Mouse (Mus musculus): Measurements from ENCODE around the gene Alx3.

Gene Alx3

DNA sequence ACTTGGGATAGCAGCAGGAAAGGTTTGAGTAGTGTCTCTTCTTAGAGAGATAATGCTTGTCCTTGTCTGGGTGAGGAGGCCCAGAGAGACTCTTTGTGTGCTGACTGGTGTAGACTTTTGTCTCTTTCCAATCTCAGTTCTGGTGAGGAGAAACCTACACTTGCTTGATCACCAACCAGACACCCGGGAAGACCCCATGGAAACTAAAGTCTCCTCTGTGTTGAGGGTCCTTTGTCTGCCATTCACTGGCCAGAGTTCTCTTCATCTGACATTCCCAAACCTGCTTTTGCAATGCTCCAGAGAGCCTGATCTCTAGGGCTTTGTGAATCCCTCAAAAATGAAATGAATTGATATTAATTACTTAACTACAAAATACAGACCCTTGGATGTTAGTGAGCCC lies 10.9 kb upstream of the Alx3 start:
- DNase-seq = no peak

DNA sequence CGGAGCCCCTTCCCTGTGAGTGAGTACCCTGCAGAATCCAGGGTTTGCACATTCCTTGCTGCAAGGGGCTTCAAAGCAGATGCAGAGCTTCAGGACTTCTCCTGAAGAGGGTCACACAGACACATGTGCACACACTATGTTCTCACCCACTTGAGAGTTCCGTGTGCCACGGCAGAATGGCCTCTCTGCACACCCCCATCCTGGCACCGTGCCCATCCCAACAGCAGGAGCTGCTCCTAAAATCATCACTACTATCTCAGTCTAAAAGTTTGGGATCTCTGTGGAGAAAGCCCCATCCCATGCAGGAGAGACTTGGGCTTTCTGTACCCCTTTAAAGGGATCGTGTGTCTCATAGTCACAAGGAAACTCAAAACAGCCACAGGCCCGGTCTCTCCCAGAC lies 8.3 kb upstream of the Alx3 start:
- DNase-seq = no peak

DNA sequence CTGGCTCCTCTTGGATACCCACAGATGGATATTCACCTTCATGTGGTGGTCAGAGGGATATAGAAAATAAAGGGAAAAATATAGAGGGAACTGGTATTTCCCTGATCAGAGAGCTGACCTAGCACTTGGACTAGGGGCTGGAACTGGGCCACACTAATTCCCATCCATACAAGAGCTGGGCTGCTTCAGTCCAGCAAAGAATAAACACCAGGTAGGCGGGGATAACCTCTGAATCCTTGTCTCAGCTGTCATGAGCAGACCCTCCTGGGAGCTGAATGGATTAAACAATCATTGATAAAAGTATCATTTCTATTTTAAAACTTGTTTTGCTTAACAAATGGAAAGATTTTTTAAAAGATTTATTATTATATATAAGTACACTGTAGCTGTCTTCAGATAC lies 3.2 kb upstream of the Alx3 start:
- no peak for DNase-seq

DNA sequence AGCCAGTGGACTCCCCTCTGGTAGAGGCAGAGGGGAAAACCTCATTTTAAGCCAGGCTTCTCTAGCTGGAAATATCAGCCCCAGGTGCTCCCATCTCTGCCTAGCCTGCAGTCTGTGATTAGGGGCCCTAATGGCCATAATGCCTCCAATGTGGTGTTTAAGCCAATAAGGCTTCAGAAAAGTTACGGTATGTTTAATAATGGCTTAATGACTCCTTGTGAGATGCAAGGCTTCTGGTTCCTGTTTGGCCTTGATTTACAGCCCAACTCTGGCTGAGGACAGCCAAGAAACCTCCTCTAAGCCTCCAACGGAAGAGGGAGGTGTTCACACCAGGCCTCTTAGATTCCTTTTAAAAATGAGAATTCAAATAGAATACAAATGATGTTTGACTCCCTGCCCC lies 1.2 kb upstream of the Alx3 start:
- no peak for DNase-seq

DNA sequence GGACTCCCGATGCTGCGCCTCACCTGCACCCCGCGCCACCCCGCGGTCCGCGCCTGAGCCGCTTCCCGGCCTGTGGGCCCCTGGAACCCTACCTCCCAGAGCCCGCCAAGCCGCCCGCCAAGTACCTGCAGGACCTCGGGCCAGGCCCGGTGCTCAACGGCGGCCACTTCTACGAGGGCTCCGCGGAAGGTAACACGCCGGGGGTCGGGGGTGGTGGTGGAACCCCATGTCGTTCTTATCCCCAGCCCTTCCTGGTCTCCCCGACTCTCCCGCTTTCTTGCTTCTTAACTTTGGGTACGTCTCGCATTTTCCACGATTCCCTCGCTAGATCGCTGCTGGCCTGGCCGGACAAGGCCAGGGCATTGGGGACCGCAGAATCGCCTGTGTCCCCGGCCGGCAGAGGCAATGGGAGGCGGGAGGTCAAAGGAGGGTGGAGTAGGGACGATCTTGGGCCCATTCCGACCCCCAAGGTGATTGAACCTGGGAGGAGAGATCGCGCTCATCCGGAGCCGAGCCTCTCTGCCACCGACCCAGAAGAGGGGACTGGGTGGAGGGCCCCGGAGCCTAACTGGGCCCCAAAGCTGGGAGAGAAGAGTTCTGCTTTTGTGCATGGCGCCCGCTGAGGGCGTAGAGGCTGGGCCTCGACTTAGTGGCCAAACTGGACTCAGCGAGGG lies 570 bp downstream of the Alx3 start:
- DNase-seq = peak; percentile 32

DNA sequence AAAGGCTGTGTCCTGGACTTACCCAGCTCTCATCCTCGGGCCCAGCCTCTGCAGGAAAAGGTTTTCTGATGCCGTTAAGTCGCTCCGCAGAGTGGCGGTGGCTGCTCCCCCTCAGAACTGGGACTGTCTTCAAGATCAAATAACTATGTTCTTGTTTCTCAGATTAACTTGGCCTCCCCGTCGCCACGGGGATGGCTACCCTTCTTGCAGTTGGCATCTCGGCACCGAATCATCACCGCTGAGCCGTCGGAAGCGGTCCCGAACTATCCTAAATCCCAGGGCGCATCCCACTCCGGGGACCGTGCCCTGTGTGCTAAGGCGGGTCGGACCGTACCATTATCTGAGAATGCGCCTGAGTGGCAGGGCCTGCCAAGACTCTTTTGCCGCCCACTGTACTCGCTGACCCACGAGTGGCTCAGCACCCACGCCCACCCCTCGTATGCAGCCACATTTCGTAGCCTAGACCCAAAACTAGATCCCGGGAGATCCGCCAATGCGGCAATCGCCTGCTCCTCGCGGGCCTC lies 1.2 kb downstream of the Alx3 start:
- DNase-seq = peak; percentile 62

DNA sequence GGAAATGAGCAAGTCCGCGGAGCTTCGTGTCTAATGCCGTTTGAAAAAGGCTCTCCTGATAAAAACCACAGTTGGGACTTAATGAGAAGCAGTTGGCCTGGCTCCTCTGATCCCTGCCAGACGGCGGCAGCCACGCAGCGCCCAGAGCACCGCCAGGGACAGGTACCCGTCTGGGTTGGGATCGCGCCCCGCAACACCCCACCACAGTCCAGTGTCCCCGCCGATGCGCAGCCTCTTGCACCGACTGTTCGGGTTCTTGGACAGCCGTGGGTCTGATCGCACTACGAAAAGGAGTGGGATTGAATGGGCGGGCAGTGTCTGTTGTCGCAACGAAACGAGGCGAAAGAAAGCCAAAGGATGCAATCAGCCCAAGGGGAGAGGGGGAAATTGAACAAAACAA lies 1.7 kb downstream of the Alx3 start:
- DNase-seq = peak; percentile 64

DNA sequence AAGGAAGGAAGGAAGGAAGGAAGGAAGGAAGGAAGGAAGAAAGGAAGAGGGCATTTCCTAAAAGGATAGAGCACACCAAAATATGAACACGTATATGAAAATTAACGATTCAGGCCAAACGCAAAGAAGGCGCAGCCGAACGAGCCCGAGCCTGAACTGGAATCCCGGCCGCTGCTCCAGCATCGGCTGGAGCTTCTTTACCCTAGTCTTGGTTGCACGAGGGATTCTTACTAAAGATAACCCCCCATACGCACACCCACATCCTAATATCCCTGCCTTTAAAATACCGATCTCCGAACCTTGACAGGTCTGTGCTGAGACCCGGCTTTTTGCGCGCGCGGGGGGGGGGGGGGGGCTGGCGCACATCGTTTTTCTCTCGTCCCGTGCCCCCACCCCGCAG lies 2.3 kb downstream of the Alx3 start:
- DNase-seq = no peak

DNA sequence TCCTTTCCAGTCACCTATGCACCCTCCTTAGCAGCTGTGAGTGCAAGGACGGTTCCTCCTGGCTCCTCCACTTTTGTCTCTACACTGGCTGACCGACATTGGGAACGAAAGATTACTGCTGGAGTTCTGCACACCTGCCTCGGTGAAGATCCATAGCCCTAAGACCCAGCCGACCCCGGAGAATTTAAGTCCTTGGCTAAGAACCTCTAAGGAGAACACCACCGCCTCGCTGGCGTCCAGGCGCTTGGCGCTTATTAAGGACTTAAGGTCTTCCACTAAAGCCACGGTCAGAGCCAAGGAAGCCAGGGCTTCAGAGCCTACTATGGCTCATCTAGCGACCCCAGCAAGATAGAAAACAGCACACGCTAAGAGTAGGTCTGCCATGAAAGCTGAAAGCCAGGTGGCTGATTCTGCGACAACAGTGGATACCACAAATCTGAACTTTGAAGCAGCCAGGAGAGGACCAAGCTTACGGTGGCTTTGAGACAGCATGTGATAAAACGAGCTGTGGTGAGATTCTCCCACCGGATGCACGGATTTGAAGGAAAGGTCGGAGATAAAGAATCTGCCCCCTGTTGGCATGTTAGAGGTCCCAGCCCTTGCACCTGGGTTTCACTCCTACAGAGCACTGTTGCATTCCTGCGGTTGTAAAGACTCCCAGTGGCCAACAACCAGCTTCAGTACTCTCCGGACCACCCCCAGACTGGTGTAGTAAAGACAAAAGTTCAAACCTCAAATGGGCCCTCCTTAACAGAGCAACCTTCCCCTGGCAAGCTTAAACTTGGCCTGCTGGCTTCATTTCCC lies 3.0 kb downstream of the Alx3 start:
- DNase-seq = peak; percentile 52

DNA sequence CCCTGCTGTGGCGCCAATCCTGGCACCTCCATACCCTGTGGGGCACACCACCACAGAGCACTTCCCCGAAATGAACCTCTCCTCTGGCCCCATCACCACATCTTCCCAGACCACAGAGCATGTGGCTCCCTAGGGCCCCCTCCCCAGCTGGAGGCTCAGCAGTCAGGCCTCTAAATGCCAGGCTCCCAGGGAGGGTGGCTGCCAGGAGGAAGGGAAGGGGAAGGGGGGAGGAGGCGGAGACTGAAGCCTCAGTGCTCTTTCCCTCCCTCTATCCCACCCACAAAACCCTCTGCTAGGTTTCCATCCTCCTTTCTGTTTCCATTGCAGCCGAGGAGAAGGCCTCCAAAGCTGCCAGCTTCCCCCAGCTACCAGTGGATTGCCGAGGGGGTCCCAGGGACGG lies 5.3 kb downstream of the Alx3 start:
- DNase-seq = no peak

DNA sequence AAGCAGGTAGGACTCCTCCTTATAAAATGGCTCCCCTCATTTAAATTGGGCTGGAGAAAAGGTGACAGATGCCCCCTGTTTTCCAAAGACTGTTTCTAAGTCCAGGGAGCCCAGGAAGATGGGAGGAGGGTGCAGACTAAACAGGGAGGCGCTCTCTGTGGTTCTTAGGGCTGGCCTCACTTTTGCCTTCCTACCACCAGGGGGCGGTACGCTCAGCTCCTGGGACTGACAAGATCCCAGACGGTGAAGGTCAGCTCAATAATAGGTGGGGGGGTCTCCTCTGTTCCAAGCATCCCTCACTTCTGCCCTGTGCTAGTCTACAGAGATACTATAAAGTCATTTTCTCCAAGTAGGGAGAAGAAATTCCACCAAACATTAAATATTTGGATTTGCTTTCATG lies 10.5 kb downstream of the Alx3 start:
- DNase-seq = peak; percentile 84

DNA sequence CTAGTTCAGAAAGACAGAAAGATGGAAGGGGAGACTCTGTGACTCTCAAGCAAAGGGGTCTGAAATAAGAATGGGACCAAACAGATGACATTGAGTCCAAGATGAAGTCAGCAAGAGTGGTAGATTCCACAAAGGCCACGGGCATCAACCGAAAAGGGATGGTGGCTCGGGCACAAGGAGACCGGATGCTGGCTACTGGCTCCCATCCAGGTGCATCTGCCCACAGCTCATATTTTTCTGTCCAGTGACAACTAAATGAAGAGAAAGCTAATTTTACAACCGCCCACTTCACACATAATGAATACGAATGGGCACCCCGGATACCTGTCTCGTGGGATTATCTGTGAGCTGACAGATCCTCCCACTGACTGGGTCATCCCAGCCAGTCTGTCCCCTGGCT lies 12.4 kb downstream of the Alx3 start:
- no peak for DNase-seq

DNA sequence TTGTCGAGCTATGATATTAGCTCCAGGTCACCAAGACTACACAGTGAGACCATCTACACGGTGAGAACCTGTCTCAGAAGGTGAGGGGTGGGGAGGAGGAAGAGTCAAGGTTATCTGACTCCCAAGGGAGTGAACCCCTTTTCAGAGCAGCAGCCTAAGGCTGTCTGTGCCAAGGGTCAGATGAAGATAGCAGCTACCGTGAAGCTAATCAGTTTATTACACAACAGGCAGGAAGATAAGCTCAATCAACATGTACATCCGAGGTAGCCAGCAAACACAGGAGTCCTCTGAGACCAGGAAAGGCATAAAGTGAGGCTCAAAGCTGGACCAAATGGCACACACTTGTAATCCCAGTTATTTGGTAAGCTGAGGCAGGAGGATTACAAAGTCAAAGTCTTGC lies 14.0 kb downstream of the Alx3 start:
- DNase-seq = no peak

DNA sequence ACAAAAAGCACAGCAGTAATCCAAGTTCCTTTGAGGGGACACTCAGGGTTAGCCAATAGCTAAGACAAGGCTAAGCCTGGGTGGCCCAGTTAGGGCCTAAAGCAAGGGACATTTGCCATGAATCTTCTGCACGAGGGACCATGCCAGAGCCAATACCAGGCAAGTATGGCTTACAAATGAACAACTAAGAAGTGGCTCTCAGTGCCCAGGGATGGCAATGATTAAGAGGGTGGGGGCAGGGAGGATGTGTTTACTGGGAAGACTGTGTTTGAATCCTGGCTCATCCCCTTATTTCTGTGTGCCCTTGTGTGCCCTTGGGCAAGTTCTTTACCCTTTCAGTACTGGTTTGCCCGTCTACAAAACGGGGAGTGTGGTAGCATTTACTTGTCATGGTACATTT lies 14.5 kb downstream of the Alx3 start:
- DNase-seq = no peak

DNA sequence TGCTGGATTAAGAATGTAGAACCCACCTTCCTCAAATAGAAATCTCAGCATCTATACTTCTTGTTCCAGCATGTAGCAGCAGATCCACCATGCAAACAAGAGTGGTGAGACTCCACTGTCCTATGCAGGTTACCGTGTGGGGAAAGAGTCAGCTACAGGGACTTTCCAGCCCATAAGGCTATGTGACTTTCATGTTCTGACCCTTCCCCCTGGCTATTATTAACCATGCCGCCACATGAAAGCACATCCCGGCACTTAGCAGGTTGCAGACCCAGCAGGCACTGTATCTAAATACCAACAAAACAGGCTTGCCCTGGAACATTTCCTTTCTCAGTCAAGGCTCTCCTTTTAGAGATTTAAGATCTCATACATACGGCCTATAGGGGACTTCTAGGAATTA lies 16.6 kb downstream of the Alx3 start:
- DNase-seq = no peak

DNA sequence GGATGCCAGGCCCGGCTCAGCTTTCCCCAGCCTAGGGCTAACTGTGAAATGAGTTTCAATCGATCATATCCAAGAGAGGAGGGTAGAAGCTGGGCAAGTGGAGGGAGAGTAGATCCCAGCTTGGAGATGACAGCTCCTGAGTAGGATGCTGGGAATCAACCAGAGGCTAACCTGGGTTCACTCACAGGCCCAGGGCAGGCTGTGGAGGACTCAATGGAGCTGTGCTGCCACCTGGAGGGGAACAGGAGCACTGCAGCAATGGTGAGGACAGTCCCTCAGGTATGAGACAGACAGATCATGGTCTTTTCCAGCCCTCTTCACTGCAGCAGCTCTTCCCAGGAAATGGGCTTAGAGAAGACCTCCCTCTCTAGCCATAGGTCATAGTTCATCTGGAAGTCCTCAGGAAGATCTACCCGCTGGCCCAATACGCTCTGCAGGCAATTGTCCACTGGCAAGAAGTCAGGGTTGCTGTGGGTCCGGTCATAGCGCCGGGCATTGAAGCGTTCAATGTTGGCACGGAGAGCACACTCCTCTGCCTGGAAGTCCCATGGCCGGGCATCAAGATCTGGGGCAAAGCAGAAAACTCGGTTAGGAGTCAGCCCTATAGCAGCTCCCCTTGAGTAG lies 18.2 kb downstream of the Alx3 start:
- peak; percentile 68 for DNase-seq

DNA sequence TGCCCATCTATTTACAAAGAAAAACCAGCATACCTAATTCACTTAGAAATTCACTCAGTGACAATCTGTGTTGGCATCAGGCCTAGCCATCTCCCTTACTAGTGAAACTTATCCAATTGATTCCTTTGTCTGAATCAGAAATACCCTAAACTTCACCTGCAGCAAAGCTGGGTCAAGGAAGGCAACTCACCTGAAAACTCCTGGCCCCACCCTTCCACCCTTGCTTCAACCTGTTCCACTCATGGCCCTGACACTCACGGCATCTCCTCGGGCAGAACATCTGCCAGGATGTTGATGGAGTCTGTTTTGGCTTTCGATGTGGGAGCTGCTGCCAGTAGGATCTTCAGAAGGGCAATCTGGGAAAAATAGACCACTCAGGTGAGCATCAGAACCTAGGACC lies 23.0 kb downstream of the Alx3 start:
- no peak for DNase-seq

DNA sequence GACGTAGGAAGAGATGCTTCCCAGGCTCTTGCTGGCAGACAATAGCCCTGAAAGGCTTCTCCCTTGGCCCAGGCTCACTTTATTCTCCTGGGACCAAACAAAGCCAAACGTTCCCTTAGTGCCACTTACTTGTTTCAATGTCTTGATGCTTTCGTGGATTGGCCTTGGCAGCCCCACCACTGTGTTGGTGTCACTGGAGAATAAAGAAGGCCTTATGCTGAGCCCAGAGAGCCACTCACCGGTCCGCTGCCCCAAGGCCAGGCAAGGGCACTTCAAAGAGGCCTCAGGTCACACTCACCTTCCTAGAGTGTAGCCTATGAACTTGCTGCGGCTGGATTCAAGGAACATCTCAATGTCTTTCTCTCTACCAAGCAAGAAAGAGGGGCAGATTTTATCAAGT lies 25.1 kb downstream of the Alx3 start:
- DNase-seq = no peak

DNA sequence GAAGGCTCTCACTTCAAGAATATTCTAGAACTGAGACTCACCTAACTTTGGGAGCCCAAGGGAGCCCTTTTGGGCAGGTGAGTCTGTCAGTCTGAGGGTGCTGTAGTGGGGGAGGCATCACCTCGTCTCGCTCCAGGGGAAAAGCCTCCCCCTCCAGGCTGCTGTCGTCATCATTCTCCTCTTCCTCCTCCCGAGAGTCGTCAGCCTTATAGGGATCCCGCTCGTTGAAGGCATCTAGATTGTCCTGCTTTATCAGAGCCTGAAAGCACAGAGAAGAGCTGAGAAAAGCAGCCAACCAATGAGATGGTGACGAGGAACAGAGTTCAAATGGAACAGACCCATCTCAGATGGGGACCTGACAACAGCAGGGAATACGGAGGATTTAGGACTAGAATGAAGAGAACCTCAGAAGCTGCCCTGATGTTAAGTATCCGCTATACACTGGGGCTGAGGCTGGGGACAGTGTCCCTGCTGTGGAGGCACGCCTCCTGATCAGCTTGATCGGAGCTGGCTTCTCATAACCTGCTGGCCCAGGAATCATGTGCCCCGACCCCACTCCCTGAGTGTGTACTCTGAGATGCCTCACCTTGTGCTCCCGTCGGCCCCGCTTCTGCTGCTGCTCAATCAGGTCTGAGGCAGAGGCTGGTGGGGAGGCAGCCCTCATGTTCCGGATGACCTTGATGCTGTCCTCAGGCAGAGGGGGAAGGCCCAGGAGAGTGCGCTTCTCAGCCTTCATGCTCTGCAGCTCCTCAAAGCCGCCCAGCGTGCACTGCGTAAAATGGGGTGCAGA lies 26.6 kb downstream of the Alx3 start:
- DNase-seq = no peak

DNA sequence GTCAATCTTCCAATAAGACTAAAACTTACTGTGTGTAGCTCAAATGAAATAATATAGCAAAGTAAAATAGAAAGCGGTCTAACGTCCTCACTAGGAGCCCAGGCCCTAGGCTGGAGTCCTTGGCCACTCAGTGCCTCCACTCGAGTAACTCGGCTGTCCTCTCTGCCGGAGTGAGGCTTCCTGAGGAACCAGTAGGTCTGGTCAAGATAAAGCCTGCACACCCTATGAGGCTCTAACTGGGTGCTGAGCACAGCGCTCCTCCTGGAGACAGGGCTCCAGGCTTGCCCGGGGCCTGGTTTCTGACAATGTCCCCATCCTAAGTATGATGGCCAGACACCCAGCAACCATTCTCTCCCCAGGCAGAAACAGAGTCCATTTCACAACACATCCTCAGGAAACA lies 27.7 kb downstream of the Alx3 start:
- no peak for DNase-seq

DNA sequence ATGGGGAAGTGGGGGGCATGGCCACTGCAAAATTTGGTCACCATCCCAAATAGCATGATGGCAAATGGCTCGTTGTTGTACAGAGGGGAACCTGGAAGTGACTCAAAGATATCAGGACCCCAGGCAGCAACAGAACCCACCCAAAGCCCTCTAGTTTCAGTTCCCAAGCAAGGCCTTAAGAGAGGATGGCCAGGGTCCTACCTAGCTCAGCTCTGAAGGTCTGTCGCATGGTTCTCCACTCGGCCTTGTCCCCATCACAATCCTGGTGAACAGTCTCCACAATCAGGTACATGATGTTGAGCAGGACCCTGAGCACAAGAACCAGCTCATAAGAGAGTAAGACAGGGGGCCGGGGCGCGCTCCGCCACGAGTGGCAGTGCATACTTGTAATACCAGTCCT lies 29.6 kb downstream of the Alx3 start:
- no peak for DNase-seq

DNA sequence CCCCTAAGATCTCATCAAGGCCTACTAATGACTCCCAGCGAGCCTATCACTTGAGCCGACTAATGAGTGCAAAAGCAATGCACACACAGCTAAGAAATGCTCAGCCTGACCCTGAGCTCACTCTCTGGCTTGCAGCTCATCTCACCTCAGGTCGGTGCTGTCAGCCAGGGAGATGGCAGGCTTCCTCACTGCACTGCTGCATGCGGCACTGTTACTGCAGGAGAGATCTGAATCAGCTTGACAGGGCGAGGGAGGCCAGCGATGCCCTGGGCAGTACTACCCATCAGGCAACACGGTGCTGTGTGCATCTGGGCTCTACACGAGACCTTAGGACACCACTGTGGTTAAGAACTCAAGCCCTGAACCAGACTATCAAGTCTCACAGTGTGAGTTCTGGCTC lies 30.7 kb downstream of the Alx3 start:
- no peak for DNase-seq

DNA sequence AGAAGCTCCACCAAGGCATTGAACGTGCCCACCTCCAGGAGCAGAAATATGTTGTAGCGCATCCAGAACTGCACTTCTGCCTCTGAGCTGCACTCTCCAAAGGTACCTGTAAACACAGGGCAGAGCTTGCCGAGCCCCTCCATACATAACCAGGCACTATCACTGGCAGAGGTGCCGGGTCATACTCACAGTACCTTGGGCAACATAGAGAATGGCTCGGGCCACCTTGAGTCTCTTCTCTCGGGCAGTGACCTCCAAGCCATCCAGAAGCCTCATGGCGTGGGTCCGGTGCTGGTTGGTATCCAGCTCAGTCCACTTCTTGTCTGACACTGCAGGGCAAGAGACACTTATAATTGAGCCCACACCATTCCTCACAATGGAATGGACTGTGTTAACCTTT lies 31.9 kb downstream of the Alx3 start:
- DNase-seq = no peak

Measured in retina, postnatal 1 day (tissue).